Mouse (Mus musculus): Measurements from ENCODE around the gene Speer4e. TPM values are rescaled to one million over a fixed set of nuclear protein-coding genes. Genes with fewer than 3 reads are reported as not detected.
"Not testable (repeated sequence)": the region's sequence is repeated elsewhere in the genome, so short reads cannot be mapped to it uniquely, and the experiment has no call there.

Gene Speer4e
- polyA plus RNA-seq, 1 experiment from 2014 or later = not detected

DNA sequence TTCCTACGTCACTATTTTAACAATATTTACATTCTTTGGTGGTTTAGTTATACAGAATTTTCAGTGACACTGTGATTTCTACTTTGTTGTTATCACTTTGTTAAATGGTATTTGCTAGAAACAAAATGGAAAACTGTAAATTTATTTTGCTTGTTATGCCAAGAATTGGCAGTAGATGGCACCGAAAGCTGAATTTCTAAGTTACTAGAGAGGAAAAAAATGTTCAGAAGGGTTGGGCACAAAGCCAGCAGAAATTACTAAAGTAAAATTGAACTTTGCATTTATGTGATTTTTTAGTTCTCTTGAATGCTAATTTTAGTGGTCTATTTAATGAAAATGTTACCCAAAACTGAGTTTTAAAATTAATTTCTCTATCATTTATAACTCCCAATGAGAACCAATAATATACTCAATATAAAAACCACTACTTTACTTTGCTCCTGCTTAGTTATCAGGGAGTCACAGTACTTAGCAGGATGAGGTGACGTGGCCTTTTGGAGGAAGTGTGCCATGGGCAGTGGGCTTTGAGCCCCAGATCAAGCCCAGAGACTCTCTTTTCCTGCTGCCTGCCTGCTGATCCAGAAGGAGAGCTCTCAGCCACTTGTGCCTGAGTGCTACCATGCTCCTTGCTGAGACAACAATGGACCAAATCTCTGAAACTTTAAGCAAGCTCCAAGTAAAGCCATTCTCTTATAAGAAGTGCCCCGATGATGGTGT is 9.4 kb upstream of the Speer4e start:
- 52% methylated on average over 4 of the region's 4 CpGs for WGBS

DNA sequence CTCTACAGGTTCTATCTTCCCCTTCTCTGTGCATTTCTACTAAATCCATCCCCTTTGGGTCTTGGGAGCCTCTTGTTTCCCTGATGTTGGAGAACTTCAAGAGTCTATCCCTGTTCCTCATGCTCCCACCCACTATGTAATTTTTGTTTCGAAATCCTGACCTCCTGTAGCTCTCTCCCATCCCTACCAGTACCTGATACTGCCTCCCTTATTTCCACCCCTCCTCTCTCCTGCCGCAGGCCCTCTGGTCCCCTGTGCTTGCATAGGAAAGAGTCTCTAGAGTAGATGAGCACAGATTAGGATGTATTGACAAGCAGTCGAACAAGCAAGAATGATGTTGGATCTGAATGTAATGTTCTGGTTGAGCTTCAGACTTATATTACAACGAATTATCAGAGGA is 7.3 kb upstream of the Speer4e start:
- H3K27me3 ChIP-seq; H3K27ac ChIP-seq; H3K4me2 ChIP-seq; H3K9me3 ChIP-seq; H3K4me1 ChIP-seq; ATAC-seq (ENCODE audit: borderline replicate concordance, extremely low read depth, low FRiP score, low TSS enrichment); H3K4me3 ChIP-seq; H3K9ac ChIP-seq; H3K36me3 ChIP-seq: not testable (repeated sequence)
- 42% methylated on average over 4 of the region's 4 CpGs for WGBS

More for the DNA sequence above, 9.4 kb upstream of the Speer4e start:
- H3K4me3 ChIP-seq; H3K36me3 ChIP-seq; H3K4me2 ChIP-seq; H3K4me1 ChIP-seq; H3K27me3 ChIP-seq; H3K9ac ChIP-seq; H3K27ac ChIP-seq; H3K9me3 ChIP-seq; ATAC-seq (ENCODE audit: borderline replicate concordance, extremely low read depth, low FRiP score, low TSS enrichment): not testable (repeated sequence)

DNA sequence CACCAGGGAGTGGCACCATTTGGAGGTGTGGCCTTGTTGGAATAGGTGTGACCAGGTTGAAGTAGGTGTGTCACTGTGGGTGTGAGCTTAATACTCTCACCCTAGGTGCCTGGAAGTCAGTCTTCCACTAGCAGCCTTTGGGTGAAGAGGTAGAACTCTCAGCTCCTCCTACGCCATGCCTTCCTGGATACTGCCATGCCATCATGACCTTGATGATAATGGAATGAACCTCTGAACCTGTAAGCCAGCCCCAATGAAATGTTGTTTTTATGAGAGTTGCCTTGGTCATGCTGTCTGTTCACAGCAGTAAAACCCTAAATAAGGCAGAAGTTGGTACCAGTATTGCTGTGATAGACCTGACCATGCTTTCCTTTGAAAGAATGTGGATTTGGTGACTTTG is 2.8 kb upstream of the Speer4e start:
- H3K27me3 ChIP-seq; H3K4me3 ChIP-seq; H3K4me2 ChIP-seq; H3K4me1 ChIP-seq; ATAC-seq (ENCODE audit: borderline replicate concordance, extremely low read depth, low FRiP score, low TSS enrichment); H3K36me3 ChIP-seq; H3K27ac ChIP-seq; H3K9ac ChIP-seq; H3K9me3 ChIP-seq: not testable (repeated sequence)
- WGBS = 83% methylated on average over 1 of the region's 1 CpGs

- WGBS = 67% methylated on average over 5 of the region's 6 CpGs
Observed at GRCm38 (mm10) chr5:14933721-14934120, 4.5 kb downstream of the Speer4e start.

DNA sequence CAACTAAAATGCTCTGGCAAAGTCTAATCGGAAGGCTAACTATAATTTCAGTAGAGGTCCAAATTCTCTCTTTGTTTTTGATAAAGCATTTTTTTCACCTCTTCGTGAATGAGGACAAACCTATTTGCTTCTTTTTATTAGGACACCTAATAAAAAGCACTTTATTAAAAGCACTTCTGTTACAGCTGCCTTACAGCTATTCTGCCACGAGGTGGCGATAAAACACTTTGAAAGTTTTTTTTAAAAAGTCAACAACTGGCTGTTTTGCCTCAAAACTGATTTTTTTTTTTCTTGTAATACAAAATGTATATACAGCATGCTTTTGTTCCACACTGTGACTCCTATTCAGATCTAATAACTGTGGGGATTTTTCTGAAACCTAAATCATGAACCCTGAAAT is 11.2 kb downstream of the Speer4e start:
- not testable (repeated sequence) for H3K9ac ChIP-seq; H3K4me3 ChIP-seq; H3K4me1 ChIP-seq; H3K36me3 ChIP-seq; ATAC-seq (ENCODE audit: borderline replicate concordance, extremely low read depth, low FRiP score, low TSS enrichment); H3K9me3 ChIP-seq; H3K4me2 ChIP-seq; H3K27ac ChIP-seq; H3K27me3 ChIP-seq
- WGBS = 29% methylated on average over 4 of the region's 4 CpGs

More at GRCm38 (mm10) chr5:14933721-14934120, 4.5 kb downstream of the Speer4e start:
- not testable (repeated sequence) for H3K36me3 ChIP-seq; H3K9ac ChIP-seq; H3K4me1 ChIP-seq; H3K9me3 ChIP-seq; H3K4me2 ChIP-seq; H3K4me3 ChIP-seq; H3K27me3 ChIP-seq; ATAC-seq (ENCODE audit: borderline replicate concordance, extremely low read depth, low FRiP score, low TSS enrichment); H3K27ac ChIP-seq

DNA sequence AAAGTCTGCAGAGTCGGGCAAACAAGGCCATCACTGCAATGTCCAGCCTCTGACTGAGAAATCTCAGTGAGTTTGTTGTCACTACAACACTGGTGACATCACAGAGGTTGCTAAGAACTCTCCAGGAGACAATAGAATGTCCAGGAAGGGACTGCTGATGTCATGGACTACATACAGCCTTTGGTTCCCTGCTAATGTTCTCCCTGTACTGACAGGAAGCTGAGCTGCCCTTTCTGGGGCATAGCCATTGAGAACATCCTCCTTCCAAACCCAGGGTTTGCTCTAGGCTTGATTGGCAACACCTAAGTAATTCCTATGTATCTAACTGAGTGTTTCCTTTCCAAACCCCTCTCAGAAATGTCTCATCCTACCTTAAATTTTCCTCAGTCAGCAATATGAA is 23.4 kb downstream of the Speer4e start, which contains the start of gene Gm9758:
TSS of gene Gm9758 (minus strand) at position 101 of the 400 bp plus-strand sequence.
- H3K4me2 ChIP-seq; H3K4me3 ChIP-seq; H3K4me1 ChIP-seq; H3K27me3 ChIP-seq; ATAC-seq (ENCODE audit: borderline replicate concordance, extremely low read depth, low FRiP score, low TSS enrichment); H3K27ac ChIP-seq; H3K9me3 ChIP-seq; H3K9ac ChIP-seq; H3K36me3 ChIP-seq: not testable (repeated sequence)
- 50% methylated on average over 1 of the region's 1 CpGs for WGBS

- not testable (repeated sequence) for H3K9ac ChIP-seq; ATAC-seq (ENCODE audit: borderline replicate concordance, extremely low read depth, low FRiP score, low TSS enrichment); H3K9me3 ChIP-seq; H3K4me2 ChIP-seq; H3K4me1 ChIP-seq; H3K27me3 ChIP-seq; H3K36me3 ChIP-seq; H3K4me3 ChIP-seq; H3K27ac ChIP-seq
- WGBS = 63% methylated on average over 2 of the region's 3 CpGs
Observed at GRCm38 (mm10) chr5:14914361-14914760, 23.9 kb downstream of the Speer4e start.

DNA sequence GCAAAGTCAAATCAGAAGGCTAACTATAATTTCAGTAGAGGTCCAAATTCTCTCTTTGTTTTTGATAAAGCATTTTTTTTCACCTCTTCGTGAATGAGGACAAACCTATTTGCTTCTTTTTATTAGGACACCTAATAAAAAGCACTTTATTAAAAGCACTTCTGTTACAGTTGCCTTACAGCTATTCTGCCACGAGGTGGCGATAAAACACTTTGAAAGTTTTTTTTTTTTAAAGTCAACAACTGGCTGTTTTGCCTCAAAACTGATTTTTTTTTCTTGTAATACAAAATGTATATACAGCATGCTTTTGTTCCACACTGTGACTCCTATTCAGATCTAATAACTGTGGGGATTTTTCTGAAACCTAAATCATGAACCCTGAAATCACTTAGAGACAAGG is 34.7 kb downstream of the Speer4e start:
- not testable (repeated sequence) for H3K4me2 ChIP-seq; H3K4me3 ChIP-seq; H3K27me3 ChIP-seq; H3K9me3 ChIP-seq; H3K36me3 ChIP-seq; H3K4me1 ChIP-seq; H3K9ac ChIP-seq; H3K27ac ChIP-seq; ATAC-seq (ENCODE audit: borderline replicate concordance, extremely low read depth, low FRiP score, low TSS enrichment)
- WGBS = 17% methylated on average over 3 of the region's 3 CpGs

- Histone ChIP-seq H3K4me1 (no peaks in the 10 kb centered on the region), H3K9me3 (no peaks in the 10 kb centered on the region), H3K36me3 (no peaks in the 10 kb centered on the region), H3K4me3 (no peak overlapping the region), H3K9ac (no peak overlapping the region), H3K27ac (no peak overlapping the region), H3K4me2 (no peak overlapping the region), H3K27me3 (no peaks in the 10 kb centered on the region)
- no peak for ATAC-seq (ENCODE audit: borderline replicate concordance, extremely low read depth, low FRiP score, low TSS enrichment)
- WGBS = 51% methylated on average over 3 of the region's 3 CpGs
Observed at GRCm38 (mm10) chr5:14892242-14892641, 46.0 kb downstream of the Speer4e start.

GRCm38 (mm10) chr5:14885291-14885690 is 52.9 kb downstream of the Speer4e start:
- not testable (repeated sequence) for H3K9ac ChIP-seq, H3K4me2 ChIP-seq, H3K9me3 ChIP-seq, H3K4me3 ChIP-seq, H3K36me3 ChIP-seq, H3K27ac ChIP-seq, H3K4me1 ChIP-seq, H3K27me3 ChIP-seq
- ATAC-seq (ENCODE audit: borderline replicate concordance, extremely low read depth, low FRiP score, low TSS enrichment) = peak; percentile 79; the same call in 1 of the 2 replicates
- 20% methylated on average over 2 of the region's 2 CpGs for WGBS
